Mouse (Mus musculus) liver, embryonic 13.5 days (tissue): Measurements from ENCODE around the gene Nmt2. TPM values are rescaled to one million over a fixed set of nuclear protein-coding genes. Genes with fewer than 3 reads are reported as not detected.

ENCODE experiments used
- ATAC-seq: fragments of 200-750 bp; cut with Nextera tagmentation; 2 replicates; pipeline ENCODE4 v1.8.0; 2017; ENCODE audit warnings: low read depth, mild to moderate bottlenecking, moderate number of reproducible peaks, moderate library complexity
- DNase-seq: peaks from one replicate; pipeline ENCODE4 v3.0.0; 2022
- H3K27ac ChIP-seq: fragments of 300-500 bp; sonication (generic); 2 replicates; pipeline ENCODE4 v1.5.1; 2015; ENCODE audit warnings: moderate library complexity, mild to moderate bottlenecking, inconsistent platforms
- H3K27me3 ChIP-seq: fragments of 300-500 bp; sonication (generic); 2 replicates; pipeline ENCODE4 v1.6.1; 2015; ENCODE audit warnings: mild to moderate bottlenecking, inconsistent platforms
- H3K36me3 ChIP-seq: fragments of 300-500 bp; sonication (generic); 2 replicates; pipeline ENCODE4 v1.6.1; 2015; ENCODE audit warnings: mild to moderate bottlenecking, inconsistent platforms
- H3K4me1 ChIP-seq: fragments of 300-500 bp; sonication (generic); replicated peaks from 2 replicates; pipeline ENCODE4 v1.6.1; 2015; ENCODE audit warnings: inconsistent platforms
- H3K4me2 ChIP-seq: fragments of 300-500 bp; sonication (generic); 2 replicates; pipeline ENCODE4 v1.6.1; 2015; ENCODE audit warnings: inconsistent platforms, mild to moderate bottlenecking, moderate library complexity
- H3K4me3 ChIP-seq: fragments of 300-500 bp; sonication (generic); replicated peaks from 2 replicates; pipeline ENCODE4 v1.5.1; 2015; ENCODE audit warnings: mild to moderate bottlenecking, inconsistent platforms
- H3K9ac ChIP-seq: fragments of 300-500 bp; sonication (generic); 2 replicates; pipeline ENCODE4 v1.6.1; 2015; ENCODE audit warnings: mild to moderate bottlenecking, inconsistent platforms
- H3K9me3 ChIP-seq: fragments of 300-500 bp; sonication (generic); replicated peaks from 2 replicates; pipeline ENCODE4 v1.6.1; 2016; ENCODE audit warnings: inconsistent platforms
- WGBS: fragments of 180-500 bp; shearing (Covaris S2); methylation state at CpG from one replicate; pipeline ENCODE4 v1.1.7; 2015; ENCODE audit not compliant: insufficient replicate concordance; 5-methylcytosine and 5-hydroxymethylcytosine counted together
- polyA plus RNA-seq: library from polyadenylated mRNA; unstranded; fragments of >200 nt; fragmentation: Nextera tagmentation; extraction: Ambion mirVana; gene quantifications from 2 replicates; pipeline ENCODE4 v1.2.1, GENCODE M21; 2015

Gene Nmt2
- polyA plus RNA-seq, result 19.7 and 21.2 TPM in 2 replicates

DNA sequence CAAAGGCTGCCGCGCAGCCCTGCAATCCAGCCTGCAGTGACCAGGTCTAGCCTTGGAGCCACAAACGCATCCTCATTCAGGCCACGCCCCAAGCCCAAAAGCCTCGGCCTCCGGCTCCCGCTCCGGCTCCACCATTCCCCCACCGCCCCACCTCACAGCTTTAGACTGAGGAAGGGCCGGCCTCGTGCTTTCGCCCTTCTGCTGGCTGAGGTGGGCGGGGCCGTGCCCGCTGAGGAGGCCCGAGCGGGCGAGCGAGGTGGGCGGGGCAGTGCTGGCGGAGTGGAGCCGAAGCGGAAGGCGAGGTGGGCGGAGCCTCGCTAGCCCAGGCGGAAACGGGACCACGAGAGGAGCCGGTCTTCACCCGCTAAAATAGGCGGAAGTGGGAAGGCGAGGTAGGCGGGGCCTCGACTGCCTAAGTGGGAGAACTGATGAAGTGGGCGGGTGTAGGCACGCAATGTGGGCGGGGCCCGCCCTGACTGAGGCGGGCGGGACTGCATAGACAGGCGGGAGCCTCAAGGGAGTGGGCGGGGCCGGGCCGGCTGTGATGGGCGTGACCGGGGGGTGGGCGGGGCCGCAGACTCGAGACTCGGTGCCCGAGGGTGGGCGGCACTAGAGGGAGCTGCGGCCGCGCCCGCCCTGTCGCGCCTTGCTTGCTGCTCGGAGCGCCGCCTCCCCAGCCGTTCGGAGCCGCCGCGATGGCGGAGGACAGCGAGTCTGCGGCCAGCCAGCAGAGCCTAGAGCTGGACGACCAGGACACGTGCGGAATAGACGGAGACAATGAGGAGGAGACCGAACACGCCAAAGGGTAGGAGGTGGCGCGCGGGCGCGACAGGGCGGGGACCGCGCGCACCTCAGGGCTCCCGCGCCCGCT lies at the start of gene Nmt2:
Gene Nmt2, plus strand, starts transcription at position 611 of the 871 bp plus-strand sequence.
- Histone ChIP-seq H3K4me3 (peak within 1 kb of the TSS; percentile 89), H3K4me2 (peak within 1 kb of the TSS; percentile 98), H3K9ac (peak within 1 kb of the TSS; percentile 89), H3K36me3 (no peaks in the 10 kb centered on the region), H3K27ac (peak within 1 kb of the TSS; percentile 83), H3K4me1 (peaks cover 36% of the 10 kb centered on the region), H3K27me3 (no peaks in the 10 kb centered on the region), H3K9me3 (no peaks in the 10 kb centered on the region)
- DNase-seq, result peak; percentile 100
- under 1% methylated on average over 81 of the region's 88 CpGs for WGBS
- ATAC-seq, result peak; percentile 93

DNA sequence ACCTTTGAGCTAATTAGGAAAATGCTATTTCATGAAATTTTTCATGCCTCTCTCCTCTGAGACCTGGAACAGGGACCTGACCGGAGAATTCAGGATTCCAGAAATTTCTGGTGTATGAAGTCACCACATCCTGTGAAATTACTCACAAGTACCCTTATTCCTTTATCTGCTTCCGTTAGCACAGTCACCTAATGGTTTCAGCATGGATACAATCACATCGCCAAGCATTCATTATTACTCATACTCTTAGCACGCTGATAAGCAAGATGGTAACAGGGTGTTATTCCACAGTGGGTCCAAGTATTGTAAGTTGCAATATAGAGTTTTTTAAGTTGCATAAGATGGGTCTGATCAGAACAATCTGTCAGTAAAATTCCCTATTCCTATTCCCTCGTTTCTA lies 44.8 kb upstream of the Nmt2 start:
- ATAC-seq (no peak), DNase-seq (no peak)
- H3K36me3 ChIP-seq, result no peaks in the 10 kb centered on the region
- H3K27ac ChIP-seq, result no peak overlapping the region
- no peak overlapping the region for H3K4me2 ChIP-seq
- 51% methylated on average over 5 of the region's 5 CpGs for WGBS
- no peak overlapping the region for H3K4me3 ChIP-seq
- H3K4me1 ChIP-seq, result no peaks in the 10 kb centered on the region
- no peaks in the 10 kb centered on the region for H3K27me3 ChIP-seq
- H3K9ac ChIP-seq, result no peak overlapping the region
- H3K9me3 ChIP-seq, result no peaks in the 10 kb centered on the region

- H3K4me2 ChIP-seq, result no peak overlapping the region
- WGBS, result 44% methylated on average over 3 of the region's 3 CpGs
- ATAC-seq, result no peak
Observed at GRCm38 (mm10) chr2:3244251-3244650, 39.8 kb upstream of the Nmt2 start.

DNA sequence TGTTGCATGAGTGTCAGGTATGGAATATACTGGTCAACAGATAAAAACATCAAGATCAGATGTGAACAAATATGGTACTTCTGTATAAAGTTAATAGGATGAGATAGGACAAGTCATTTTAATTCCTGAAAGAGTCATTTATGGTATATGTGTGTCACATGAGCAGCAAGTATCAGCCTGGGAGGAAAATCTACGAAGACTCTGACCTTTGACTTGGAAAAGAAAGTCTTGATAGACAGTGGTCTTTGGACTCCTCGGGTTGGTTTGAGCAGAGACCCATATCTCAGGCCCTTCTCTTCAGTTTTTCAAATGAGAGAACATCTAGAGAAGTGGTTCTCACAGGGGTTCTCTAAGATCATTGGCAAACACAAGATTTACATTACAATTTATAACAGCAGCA lies 32.7 kb upstream of the Nmt2 start:
- ATAC-seq, result no peak
- H3K4me1 ChIP-seq, result no peaks in the 10 kb centered on the region
- H3K36me3 ChIP-seq, result no peaks in the 10 kb centered on the region
- 49% methylated on average over 2 of the region's 2 CpGs for WGBS
- no peaks in the 10 kb centered on the region for H3K9me3 ChIP-seq
- H3K9ac ChIP-seq, result no peak overlapping the region
- H3K27me3 ChIP-seq, result no peaks in the 10 kb centered on the region
- no peak overlapping the region for H3K4me2 ChIP-seq
- H3K27ac ChIP-seq, result no peak overlapping the region
- no peak overlapping the region for H3K4me3 ChIP-seq
- no peak for DNase-seq

More at GRCm38 (mm10) chr2:3244251-3244650, 39.8 kb upstream of the Nmt2 start:
- Histone ChIP-seq H3K4me1 (no peaks in the 10 kb centered on the region), H3K27me3 (no peaks in the 10 kb centered on the region), H3K9me3 (no peaks in the 10 kb centered on the region), H3K9ac (no peak overlapping the region), H3K27ac (no peak overlapping the region), H3K4me3 (no peak overlapping the region), H3K36me3 (no peaks in the 10 kb centered on the region)
- no peak for DNase-seq

GRCm38 (mm10) chr2:3266466-3266865 lies 17.5 kb upstream of the Nmt2 start:
- no peaks in the 10 kb centered on the region for H3K4me1 ChIP-seq
- no peak overlapping the region for H3K9ac ChIP-seq
- no peaks in the 10 kb centered on the region for H3K27me3 ChIP-seq
- no peak overlapping the region for H3K4me3 ChIP-seq
- ATAC-seq (no peak), DNase-seq (no peak)
- H3K36me3 ChIP-seq, result no peaks in the 10 kb centered on the region
- no peak overlapping the region for H3K27ac ChIP-seq
- no peak overlapping the region for H3K4me2 ChIP-seq
- WGBS, result 63% methylated on average over 3 of the region's 3 CpGs
- H3K9me3 ChIP-seq, result no peaks in the 10 kb centered on the region

GRCm38 (mm10) chr2:3267879-3268278 lies 16.1 kb upstream of the Nmt2 start:
- DNase-seq, result no peak

DNA sequence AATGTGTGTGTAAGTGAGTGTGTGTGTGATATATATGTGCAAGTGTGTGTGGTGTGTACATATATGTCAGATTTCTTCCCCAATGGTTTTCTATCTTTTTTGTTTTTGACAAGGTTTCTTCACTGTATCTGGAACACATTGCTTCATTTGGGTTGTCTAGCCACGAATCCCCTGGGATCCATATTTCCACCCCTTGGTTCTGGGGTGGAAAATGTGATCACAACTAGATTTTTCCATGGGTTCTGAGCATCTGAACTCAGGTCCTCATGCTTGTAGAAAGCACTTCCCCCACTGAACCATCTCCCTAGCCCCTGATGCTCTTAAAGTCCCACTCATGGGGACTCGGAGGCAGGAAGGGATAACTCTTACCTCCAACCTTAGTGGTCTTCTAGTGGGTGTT lies 10.7 kb upstream of the Nmt2 start:
- WGBS, result 69% methylated on average over 2 of the region's 2 CpGs
- no peaks in the 10 kb centered on the region for H3K27me3 ChIP-seq

More at GRCm38 (mm10) chr2:3267879-3268278, 16.1 kb upstream of the Nmt2 start:
- no peak overlapping the region for H3K27ac ChIP-seq
- no peak for ATAC-seq
- no peaks in the 10 kb centered on the region for H3K9me3 ChIP-seq
- no peaks in the 10 kb centered on the region for H3K27me3 ChIP-seq
- no peak overlapping the region for H3K4me2 ChIP-seq
- no peak overlapping the region for H3K4me3 ChIP-seq
- H3K4me1 ChIP-seq, result no peaks in the 10 kb centered on the region
- WGBS, result 16% methylated on average over 3 of the region's 3 CpGs
- H3K9ac ChIP-seq, result no peak overlapping the region
- H3K36me3 ChIP-seq, result no peaks in the 10 kb centered on the region

GRCm38 (mm10) chr2:3276106-3276505 lies 7.9 kb upstream of the Nmt2 start:
- 49% methylated on average over 2 of the region's 2 CpGs for WGBS
- Histone ChIP-seq H3K9me3 (no peaks in the 10 kb centered on the region), H3K4me1 (no peaks in the 10 kb centered on the region), H3K27ac (no peak overlapping the region), H3K36me3 (no peaks in the 10 kb centered on the region), H3K4me3 (no peak overlapping the region), H3K27me3 (no peaks in the 10 kb centered on the region), H3K9ac (no peak overlapping the region), H3K4me2 (no peak overlapping the region)
- DNase-seq (no peak), ATAC-seq (no peak)

More for the DNA sequence above, 10.7 kb upstream of the Nmt2 start:
- H3K4me1 ChIP-seq, result no peaks in the 10 kb centered on the region
- H3K27ac ChIP-seq, result no peak overlapping the region
- no peak overlapping the region for H3K4me3 ChIP-seq
- no peaks in the 10 kb centered on the region for H3K9me3 ChIP-seq
- no peak overlapping the region for H3K4me2 ChIP-seq
- no peak overlapping the region for H3K9ac ChIP-seq
- DNase-seq (no peak), ATAC-seq (no peak)
- H3K36me3 ChIP-seq, result no peaks in the 10 kb centered on the region

- no peak for DNase-seq
- Histone ChIP-seq H3K27ac (no peak overlapping the region), H3K36me3 (no peaks in the 10 kb centered on the region), H3K4me2 (no peak overlapping the region), H3K9ac (no peak overlapping the region), H3K9me3 (no peaks in the 10 kb centered on the region), H3K27me3 (no peaks in the 10 kb centered on the region), H3K4me3 (no peak overlapping the region), H3K4me1 (peaks cover 7% of the 10 kb centered on the region)
- no peak for ATAC-seq
- 58% methylated on average over 7 of the region's 7 CpGs for WGBS
Observed at GRCm38 (mm10) chr2:3277502-3277901, 6.5 kb upstream of the Nmt2 start.

DNA sequence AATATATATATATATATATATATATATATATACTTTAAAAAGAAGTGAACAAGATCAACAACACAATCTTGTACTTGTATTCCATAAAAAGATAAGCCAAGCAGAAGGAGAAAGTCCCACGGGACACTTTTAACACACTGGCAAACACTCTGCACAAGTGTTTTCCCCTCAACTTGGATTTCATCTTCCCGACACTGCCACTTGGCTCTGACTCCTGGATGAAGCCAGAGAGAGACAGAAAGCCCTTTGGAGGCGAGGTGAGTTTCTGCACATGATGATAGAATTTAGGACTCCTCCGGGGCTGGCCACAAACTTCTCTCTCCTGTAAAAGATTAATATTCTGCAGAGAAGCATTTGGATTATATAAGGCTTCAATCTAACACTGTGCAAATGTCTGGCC lies 2.7 kb upstream of the Nmt2 start:
- Histone ChIP-seq H3K4me2 (no peak overlapping the region), H3K9ac (no peak overlapping the region), H3K27me3 (no peaks in the 10 kb centered on the region), H3K4me1 (peaks cover 34% of the 10 kb centered on the region), H3K27ac (no peak overlapping the region), H3K36me3 (no peaks in the 10 kb centered on the region), H3K9me3 (no peaks in the 10 kb centered on the region), H3K4me3 (no peak overlapping the region)
- WGBS, result 67% methylated on average over 4 of the region's 4 CpGs
- ATAC-seq, result no peak
- DNase-seq, result no peak

DNA sequence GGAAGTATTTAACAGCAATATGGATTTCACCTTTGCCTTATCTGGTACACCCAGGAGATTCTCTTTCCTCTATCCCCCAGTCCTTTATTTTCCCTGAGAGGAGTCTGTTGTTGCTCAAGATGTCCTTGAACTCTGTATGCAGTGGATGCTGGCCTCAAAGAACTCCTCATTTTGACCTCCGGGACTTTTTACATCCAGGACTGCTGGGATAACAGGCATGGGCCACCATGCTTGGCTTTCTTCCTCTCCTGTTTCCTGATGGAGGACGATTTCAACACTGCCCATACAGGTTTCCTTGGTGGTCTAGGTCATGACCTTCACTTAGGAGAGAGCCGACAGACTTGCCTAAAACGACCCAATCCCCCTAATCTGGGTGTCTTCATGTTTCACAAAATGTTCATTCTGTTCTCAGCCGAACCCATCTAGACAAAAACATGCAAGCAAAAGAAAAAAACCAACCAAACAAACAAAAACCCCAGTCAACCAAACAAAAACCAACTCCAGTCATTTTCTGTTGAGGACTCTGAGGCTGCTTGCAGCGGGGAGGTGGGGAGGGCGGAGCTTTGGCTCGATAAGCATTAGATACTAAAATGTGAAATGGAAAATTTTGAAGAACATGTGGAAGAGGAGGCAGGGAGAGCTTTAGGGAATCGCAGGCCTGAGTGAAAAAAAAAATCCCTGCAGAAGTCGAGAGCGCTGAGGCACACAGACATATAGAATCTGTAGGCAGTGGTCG lies 978 bp upstream of the Nmt2 start:
- Histone ChIP-seq H3K36me3 (no peaks in the 10 kb centered on the region), H3K9ac (peak overlapping the region; percentile 78), H3K4me2 (peak overlapping the region; percentile 98), H3K27ac (peak overlapping the region; percentile 83), H3K9me3 (no peaks in the 10 kb centered on the region), H3K27me3 (no peaks in the 10 kb centered on the region), H3K4me3 (peak overlapping the region; percentile 89), H3K4me1 (peaks cover 34% of the 10 kb centered on the region)
- WGBS, result 9% methylated on average over 12 of the region's 12 CpGs
- ATAC-seq (no peak), DNase-seq (no peak)
